8 mouse cellular contexts compared by ENCODE assay signal in genomic region chr1:157412454-157413369, GRCm38 (mm10). TPM values are rescaled to one million over a fixed set of nuclear protein-coding genes. Genes with fewer than 3 reads are reported as not detected.
A peak's percentile ranks its signal among the peaks of the same experiment; 100 is the strongest.
DNase-seq lines count a peak whose midpoint lies in the region; ATAC-seq lines count a peak whose summit lies in the region.

Gene Rasal2, minus strand, starts transcription at chr1:157412595.

- peak within 1 kb of the TSS; percentile 89 for H3K4me3 ChIP-seq in forebrain, embryonic 14.5 days (ENCODE audit: low read depth, low read length)
- peak within 1 kb of the TSS; percentile 94 for H3K4me3 ChIP-seq in neural tube, embryonic 15.5 days (replicated peaks)

- peak within 1 kb of the TSS; percentile 97 for H3K27ac ChIP-seq in forebrain, embryonic 14.5 days (ENCODE audit: low read depth, low read length)
- H3K27ac ChIP-seq in neural tube, embryonic 15.5 days (replicated peaks), result peak within 1 kb of the TSS; percentile 98

- ATAC-seq in forebrain, embryonic 14.5 days, result peak; percentile 98
- peak; percentile 99 for ATAC-seq in neural tube, embryonic 15.5 days (ENCODE audit: low FRiP score)

- WGBS in forebrain, embryonic 14.5 days, result under 1% methylated on average over 62 of the region's 62 CpGs
- WGBS in neural tube, embryonic 15.5 days, result under 1% methylated on average over 62 of the region's 62 CpGs

- peaks cover 10% of the 10 kb centered on the region; the same call in 1 of the 2 replicates for H3K4me1 ChIP-seq in forebrain, embryonic 14.5 days (ENCODE audit: control insufficient read depth, insufficient read depth, low read length)
- peaks cover 13% of the 10 kb centered on the region for H3K4me1 ChIP-seq in neural tube, embryonic 15.5 days

- peak within 1 kb of the TSS; percentile 71 for H3K4me2 ChIP-seq in forebrain, embryonic 14.5 days (ENCODE audit: low read length)
- H3K4me2 ChIP-seq in neural tube, embryonic 15.5 days, result peak within 1 kb of the TSS; percentile 72

- no peaks in the 10 kb centered on the region for H3K27me3 ChIP-seq in forebrain, embryonic 14.5 days (replicated peaks; ENCODE audit: control insufficient read depth, insufficient read depth, low read length)
- H3K27me3 ChIP-seq in neural tube, embryonic 15.5 days (replicated peaks), result no peaks in the 10 kb centered on the region

- intact Hi-C loops in heart, postnatal 14 days (cut with DNase I), result loop anchor here (5.0 kb wide), 1 partner anchor 105 kb away; no protein-coding TSS in a partner anchor

- H3K9me3 ChIP-seq in forebrain, embryonic 14.5 days (replicated peaks; ENCODE audit: control insufficient read depth, low read length), result no peaks in the 10 kb centered on the region
- no peaks in the 10 kb centered on the region for H3K9me3 ChIP-seq in neural tube, embryonic 15.5 days (replicated peaks)

- peak within 1 kb of the TSS; percentile 90 for H3K9ac ChIP-seq in forebrain, embryonic 14.5 days (ENCODE audit: low read length)
- H3K9ac ChIP-seq in neural tube, embryonic 15.5 days (replicated peaks), result peak within 1 kb of the TSS; percentile 85

- no peaks in the 10 kb centered on the region for H3K36me3 ChIP-seq in forebrain, embryonic 14.5 days (ENCODE audit: control insufficient read depth, insufficient read depth, low read length)
- no peaks in the 10 kb centered on the region for H3K36me3 ChIP-seq in neural tube, embryonic 15.5 days

- DNase-seq in ES-CJ7 (ENCODE audit: low read depth, low spot score), result peak; percentile 99
- peak; percentile 93 for DNase-seq in cerebellum, adult 11 months
- peak; percentile 99 for DNase-seq in forebrain, embryonic 14.5 days (ENCODE audit: low spot score)
- DNase-seq in heart, postnatal 14 days, result peak; percentile 97 to 99
- peak; percentile 96 for DNase-seq in layer of hippocampus, adult 11-12 months (ENCODE audit: low spot score)
- peak; percentile 96 to 97 for DNase-seq in lung, adult 18-20 months
- peak; percentile 97 for DNase-seq in testis, postnatal 14 days (ENCODE audit: low spot score)

RNA-seq across cellular contexts. Expression of gene Rasal2, which starts in this region (rescaled TPM):
- polyA plus RNA-seq in forebrain, embryonic 14.5 days (2014; fragmentation: Nextera tagmentation; extraction: Ambion mirVana), result 30.7 and 32.5 TPM in 2 replicates
- total RNA-seq in heart, postnatal 14 days (2021), result 10 to 100 TPM; 33.0 to 36.5 TPM
- 34.2 and 39.1 TPM in 2 replicates for polyA plus RNA-seq in neural tube, embryonic 15.5 days (2015; fragmentation: Nextera tagmentation; extraction: Ambion mirVana)

Comparison
In these comparisons a context has a peak if more than half of its experiments do, and no peak if none do; other contexts are left out.
1. Peak in every context shown above with its lines: DNase-seq, ATAC-seq, H3K4me3 ChIP-seq and H3K27ac ChIP-seq.